20 mouse cellular contexts compared by ENCODE assay signal in the genomic region with DNA sequence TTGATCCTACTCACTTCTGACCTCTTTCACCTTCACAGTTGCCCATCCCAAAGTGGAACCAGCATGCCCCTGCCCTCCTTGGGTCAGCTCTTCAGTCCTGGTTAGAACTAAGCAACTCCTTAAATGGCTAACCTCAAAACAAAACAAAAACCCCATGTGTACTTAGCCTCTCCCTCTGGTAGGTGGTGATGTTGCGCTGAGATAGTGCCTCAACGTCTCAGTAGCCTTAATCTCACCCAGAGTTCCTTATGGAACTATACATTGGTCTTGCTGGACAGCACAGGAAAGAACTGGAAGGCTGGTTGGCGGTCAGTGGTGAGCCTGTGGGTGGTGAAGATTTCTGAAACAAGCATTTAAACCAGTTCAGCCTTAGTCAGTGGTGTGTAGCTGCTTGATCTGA.
DNase-seq lines count a peak whose midpoint lies in the region; ATAC-seq and TF ChIP-seq lines count a peak whose summit lies in the region.
"Had no signal": no experiment of that assay in that cellular context is flagged by ENCODE, and none has a peak within 500 bp of the region (broad histone marks: within the 10 kb centered on the region; RNA-seq: fewer than 3 reads in every experiment).

No protein-coding gene starts in this region.

- in situ Hi-C loops in Patski (cut with MboI; ENCODE audit: low pct_unique_long_range_greater_than_20kb) = no loop called here

- H3K79me2 ChIP-seq in MEL (ENCODE audit: control insufficient read depth, insufficient read depth, low read length, poor library complexity) = no peaks in the 10 kb centered on the region

- no peak overlapping the region for H3K27ac ChIP-seq in lung, embryonic 14.5 days (ENCODE audit: low read depth)
- H3K27ac ChIP-seq in MEL (ENCODE audit: control insufficient read depth, low read depth, low read length) = no peak overlapping the region
- H3K27ac ChIP-seq: embryonic facial prominence, embryonic 10.5 days; embryonic facial prominence, embryonic 12.5 days; forebrain, embryonic 13.5 days; forebrain, embryonic 15.5 days had no signal

- no peaks in the 10 kb centered on the region for H3K36me3 ChIP-seq in lung, embryonic 14.5 days (ENCODE audit: insufficient read depth)
- peaks cover 0 to 2% of the 10 kb centered on the region in 2 experiments; a peak in 1 of 4 replicates for H3K36me3 ChIP-seq in MEL (ENCODE audit: control insufficient read depth in 1 of 2, insufficient read depth in 2 of 2, low read length in 2 of 2)
- H3K36me3 ChIP-seq: embryonic facial prominence, embryonic 10.5 days; embryonic facial prominence, embryonic 12.5 days; forebrain, embryonic 15.5 days; G1E had no signal

- no peak overlapping the region for H3K4me2 ChIP-seq in lung, embryonic 14.5 days
- H3K4me2 ChIP-seq: embryonic facial prominence, embryonic 12.5 days; forebrain, embryonic 13.5 days; forebrain, embryonic 15.5 days had no signal

- no peak overlapping the region for H3K9ac ChIP-seq in lung, embryonic 14.5 days
- H3K9ac ChIP-seq in MEL (ENCODE audit: control insufficient read depth, low read depth, low read length, poor library complexity, severe bottlenecking) = no peak overlapping the region
- H3K9ac ChIP-seq: embryonic facial prominence, embryonic 12.5 days; forebrain, embryonic 13.5 days; forebrain, embryonic 15.5 days; forebrain, postnatal 0 days had no signal

- CTCF ChIA-PET in Patski (lab: Charles Lee) = no interaction called here

- no peak for ATAC-seq in lung, embryonic 14.5 days (ENCODE audit: insufficient read depth)
- ATAC-seq in Patski = no peak
- ATAC-seq: forebrain, embryonic 13.5 days; forebrain, embryonic 15.5 days; forebrain, postnatal 0 days had no signal

- H3K27me3 ChIP-seq in lung, embryonic 14.5 days (ENCODE audit: insufficient read depth, low read length) = no peaks in the 10 kb centered on the region
- no peaks in the 10 kb centered on the region for H3K27me3 ChIP-seq in MEL (ENCODE audit: control insufficient read depth in 1 of 2, insufficient read depth in 2 of 2, low read length in 2 of 2)
- no peaks in the 10 kb centered on the region for H3K27me3 ChIP-seq in Patski
- H3K27me3 ChIP-seq: embryonic facial prominence, embryonic 12.5 days; forebrain, embryonic 15.5 days had no signal

- no peaks in the 10 kb centered on the region for H3K4me1 ChIP-seq in lung, embryonic 14.5 days (ENCODE audit: insufficient read depth)
- no peaks in the 10 kb centered on the region; a peak in 1 of 4 replicates for H3K4me1 ChIP-seq in MEL (ENCODE audit: control insufficient read depth in 1 of 2, insufficient read depth in 2 of 2, low read length in 2 of 2)
- H3K4me1 ChIP-seq: forebrain, embryonic 13.5 days; forebrain, embryonic 15.5 days had no signal

- no peak for TF ChIP-seq EP300 in MEL (IDR thresholded peaks at IDR 0.05; ENCODE audit: low read depth in 1 of 2, low read length in 2 of 2)

- TF ChIP-seq CTCF in lung, embryonic 14.5 days (IDR thresholded peaks at IDR 0.05; ENCODE audit: low read depth) = 0 out of 2 replicates have a peak, but pooled peaks have one; percentile 21
- peak; percentile 68 to 87 (median 70) for TF ChIP-seq CTCF in MEL (IDR thresholded peaks at IDR 0.05 in 2 of 3, conservative IDR thresholded peaks at IDR 0.05 in 1 of 3; ENCODE audit: control insufficient read depth in 1 of 3, insufficient read depth in 1 of 3, low read depth in 2 of 3, low read length in 3 of 3, poor library complexity in 1 of 3, severe bottlenecking in 1 of 3)
- peak; percentile 37 for TF ChIP-seq CTCF in Patski (IDR thresholded peaks at IDR 0.05)

- H3K9me3 ChIP-seq in lung, embryonic 14.5 days (ENCODE audit: low read depth, low read length) = no peaks in the 10 kb centered on the region
- no peaks in the 10 kb centered on the region for H3K9me3 ChIP-seq in MEL (replicated peaks; ENCODE audit: insufficient read depth, low read length)
- H3K9me3 ChIP-seq: embryonic facial prominence, embryonic 10.5 days; embryonic facial prominence, embryonic 12.5 days; forebrain, embryonic 13.5 days; forebrain, embryonic 15.5 days; G1E had no signal

- POLR2A ChIA-PET in Patski (lab: Charles Lee) = no interaction called here

- no peak overlapping the region for H3K4me3 ChIP-seq in lung, embryonic 14.5 days (ENCODE audit: low read depth, low read length)
- H3K4me3 ChIP-seq in MEL (ENCODE audit: control insufficient read depth in 1 of 2, insufficient read depth in 1 of 2, low read depth in 2 of 2, low read length in 2 of 2) = no peak overlapping the region
- H3K4me3 ChIP-seq: embryonic facial prominence, embryonic 10.5 days; embryonic facial prominence, embryonic 12.5 days; forebrain, embryonic 13.5 days; forebrain, embryonic 15.5 days had no signal

- no peak for TF ChIP-seq POLR2A in MEL (IDR thresholded peaks at IDR 0.05; ENCODE audit: control insufficient read depth in 1 of 2, insufficient read depth in 1 of 2, low read depth in 1 of 2, low read length in 2 of 2, poor library complexity in 1 of 2)

- WGBS in lung, embryonic 14.5 days = 67% methylated on average over 3 of the region's 3 CpGs

- no peak for DNase-seq in lung, embryonic 14.5 days
- no peak for DNase-seq in lung, postnatal 14 days
- DNase-seq in MEL (ENCODE audit: low read depth, low spot score) (peak; percentile 77), Patski (ENCODE audit: low read depth, low spot score) (no peak)
- no peak for DNase-seq in cerebellum, postnatal 36 days
- DNase-seq in left cerebral cortex, adult 9 months (ENCODE audit: low spot score in 2 of 2) = no peak
- DNase-seq: adrenal gland, adult 2 months; adrenal gland, postnatal 10 days; adrenal gland, postnatal 25 days; cerebellum, adult 11 months; cerebellum, adult 18-20 months; cerebellum, adult 8-10 months; cerebellum, adult 9-11 months; cerebellum, postnatal 14 days; forebrain, postnatal 0 days had no signal

- TF ChIP-seq RAD21 in MEL (IDR thresholded peaks at IDR 0.05; ENCODE audit: low read depth, low read length) = peak; percentile 84

TF ChIP-seq in MEL, 35 proteins besides CTCF, POLR2A, EP300 and RAD21:
- TF ChIP-seq MAZ (IDR thresholded peaks at IDR 0.05; ENCODE audit: low read depth, low read length) (no peak), ZC3H11A (IDR thresholded peaks at IDR 0.05; ENCODE audit: low read depth, low read length) (peak; percentile 55), SMC3 (IDR thresholded peaks at IDR 0.05; ENCODE audit: low read depth, low read length) (peak; percentile 74)
